Mouse (Mus musculus) thymus, adult 2 months (tissue): ENCODE data around the gene Fgf10.

ENCODE experiments used
- CTCF ChIP-seq: fragments of 200-500 bp; IDR thresholded peaks from 2 replicates; pipeline ENCODE4 v1.5.1; 2012; ENCODE audit warnings: mild to moderate bottlenecking, control low read depth, low read length, moderate library complexity, borderline replicate concordance; ENCODE audit not compliant: control insufficient read depth, poor library complexity, insufficient read depth; ENCODE audit errors: extremely low read depth
- POLR2A ChIP-seq: fragments of 200-500 bp; IDR thresholded peaks from 2 replicates; pipeline ENCODE4 v1.6.1; 2012; ENCODE audit warnings: mild to moderate bottlenecking, low read length, control low read depth, moderate library complexity; ENCODE audit not compliant: control insufficient read depth, poor library complexity, insufficient read depth; ENCODE audit errors: extremely low read depth

GRCm38 (mm10) chr13:118819785-118820184 lies 150.2 kb downstream of the Fgf10 start:
- TF ChIP-seq POLR2A (no peak), CTCF (no peak)
